Mouse (Mus musculus): ENCODE measurements at regions not wholly inside any gene's neighbourhood (a gene's known extent, or its start where the extent isn't known, plus 50 kb on each side); places are given as distances from the start of the nearest gene placed in this dataset.
A peak's percentile ranks its signal among the peaks of the same experiment; 100 is the strongest.

GRCm38 (mm10) chr8:23314275-23315123 lies 903.3 kb downstream of the Mrps31 start:
- DNase-seq (ENCODE audit: low spot score in 2 of 2) = no peak

- peak in 1 of 2 experiments; percentile 38 for DNase-seq (ENCODE audit: low spot score in 2 of 2)
Measured at GRCm38 (mm10) chr8:23319556-23319955, 908.4 kb downstream of the Mrps31 start.

- DNase-seq (ENCODE audit: low spot score in 2 of 2) = no peak
Measured at GRCm38 (mm10) chr8:23321166-23321565, 910.0 kb downstream of the Mrps31 start.

GRCm38 (mm10) chr8:23327283-23327682 lies 916.1 kb downstream of the Mrps31 start:
- no peak for DNase-seq (ENCODE audit: low spot score in 2 of 2)

- DNase-seq (ENCODE audit: low spot score in 2 of 2) = peak in 1 of 2 experiments; percentile 20
Measured at GRCm38 (mm10) chr8:23344161-23344560, 933.0 kb downstream of the Mrps31 start.

GRCm38 (mm10) chr8:23351367-23351930 lies 940.3 kb downstream of the Mrps31 start:
- DNase-seq (ENCODE audit: low spot score in 2 of 2) = no peak

- DNase-seq (ENCODE audit: low spot score in 2 of 2) = no peak
Measured at GRCm38 (mm10) chr8:23352259-23353106, 941.3 kb downstream of the Mrps31 start.

- no peak for DNase-seq (ENCODE audit: low spot score in 2 of 2)
Measured at GRCm38 (mm10) chr8:23360061-23360622, 949.0 kb downstream of the Mrps31 start.

- DNase-seq (ENCODE audit: low spot score in 2 of 2) = no peak
Measured at GRCm38 (mm10) chr8:23360850-23361274, 949.7 kb downstream of the Mrps31 start.

All from cerebellum, postnatal 4 days (tissue).